Mouse (Mus musculus) heart, adult 2 months (tissue): ENCODE measurements around the gene Nfatc3.

Experiments used
- CTCF ChIP-seq: fragments of 200-600 bp; IDR thresholded peaks from 2 replicates; pipeline ENCODE4 v1.8.1; 2022; ENCODE audit warnings: antibody characterized with exemption, mild to moderate bottlenecking, moderate library complexity
- EP300 ChIP-seq: fragments of 200-500 bp; IDR thresholded peaks from 2 replicates; pipeline ENCODE4 v1.6.1; 2011; ENCODE audit warnings: low read depth, low read length, control low read depth; ENCODE audit not compliant: insufficient read depth
- POLR2A ChIP-seq: fragments of 200-500 bp; IDR thresholded peaks from 2 replicates; pipeline ENCODE4 v1.6.1; 2011; ENCODE audit warnings: mild to moderate bottlenecking, low read depth, low read length, control low read depth; ENCODE audit not compliant: insufficient read depth

GRCm38 (mm10) chr8:106040218-106040617 is 18.4 kb upstream of the Nfatc3 start:
- no peak for TF ChIP-seq CTCF
- TF ChIP-seq POLR2A = no peak
- TF ChIP-seq EP300 = no peak
